Mouse (Mus musculus) kidney, adult 9 months (tissue): ENCODE data around the gene Tlx3.

Experiments
- DNase-seq: peaks from one replicate; pipeline ENCODE4 v3.0.0; 2022

Gene Tlx3

GRCm38 (mm10) chr11:33203383-33204328 is at the start of gene Tlx3:
Gene Tlx3, minus strand, starts transcription at chr11:33203589.
- DNase-seq, result no peak

DNA sequence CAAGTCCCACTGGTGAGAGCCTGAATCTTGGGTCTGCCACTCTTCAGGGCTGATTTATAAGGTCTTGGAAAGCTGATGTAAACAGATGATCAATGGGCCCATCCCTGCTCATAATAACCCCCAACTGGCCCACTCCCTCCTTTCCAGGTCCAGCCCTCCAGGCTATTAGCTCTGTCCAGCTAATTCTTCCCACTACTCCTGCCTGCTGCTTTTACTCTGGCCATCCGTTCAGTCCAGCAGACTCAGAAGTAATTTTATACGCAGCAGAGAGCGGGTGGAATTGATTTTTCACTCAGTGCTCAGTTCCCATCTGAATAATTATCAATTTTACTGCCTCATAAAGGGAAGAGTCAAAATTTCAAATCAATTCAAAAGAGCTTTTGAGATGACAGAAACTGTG is 36.9 kb upstream of the Tlx3 start:
- DNase-seq, result no peak

DNA sequence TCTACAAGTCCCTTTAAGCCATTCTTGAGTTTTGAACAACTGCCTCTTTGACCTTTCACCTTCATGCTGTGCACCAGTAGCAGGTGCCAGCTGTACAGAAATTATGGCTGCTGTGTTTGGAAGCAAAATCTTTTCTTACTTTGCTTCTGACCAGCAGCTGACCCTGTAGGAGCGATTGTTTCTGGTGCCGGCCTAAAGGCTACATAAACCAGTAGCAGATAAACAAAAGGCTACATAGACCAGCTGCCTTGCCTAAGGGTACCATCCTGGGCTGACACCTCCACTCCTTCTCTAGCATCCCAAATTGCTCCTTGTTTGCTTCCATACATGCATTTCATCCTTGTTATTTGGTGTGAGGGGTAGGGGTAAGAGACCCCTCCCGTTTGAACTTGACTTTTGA is 30.7 kb upstream of the Tlx3 start:
- DNase-seq, result no peak

DNA sequence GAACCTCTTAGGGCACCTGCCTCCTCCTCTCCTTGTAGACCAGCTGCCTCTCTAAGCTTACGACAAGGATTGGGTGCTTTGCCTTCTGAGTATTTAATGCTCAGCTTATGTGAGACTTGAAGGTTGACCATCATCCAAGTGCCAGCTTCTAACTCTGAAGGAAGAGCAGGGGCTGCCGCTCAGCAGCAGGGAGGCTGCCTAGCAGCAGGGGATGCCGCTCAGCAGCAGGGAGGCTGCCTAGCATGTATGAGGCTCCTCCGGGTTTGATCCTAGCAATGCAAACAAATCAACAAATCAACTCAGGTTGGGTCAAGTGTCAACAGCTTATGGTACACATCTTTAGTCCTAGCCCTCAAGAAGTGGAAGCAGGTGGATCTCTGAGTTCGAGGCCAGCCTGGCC is 28.7 kb upstream of the Tlx3 start:
- DNase-seq, result no peak

DNA sequence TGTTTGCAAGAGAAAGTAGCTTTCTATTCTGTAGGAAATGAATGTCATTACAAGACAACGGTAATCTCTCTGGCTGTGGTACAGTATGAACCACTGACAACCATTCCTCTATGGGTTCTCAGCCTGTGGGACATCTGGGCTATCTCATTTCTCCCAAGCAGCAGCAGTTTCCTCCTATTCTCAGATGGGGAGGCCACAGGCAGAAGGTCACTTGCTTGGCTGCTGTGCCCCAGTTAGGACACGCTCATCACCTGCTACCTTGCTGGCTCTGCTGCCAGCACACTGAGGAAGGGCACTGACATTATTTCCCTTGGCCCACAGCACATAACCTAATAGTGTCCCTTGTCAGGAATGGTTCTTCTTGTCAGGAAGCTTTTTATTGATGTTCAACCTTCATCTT is 24.8 kb upstream of the Tlx3 start:
- DNase-seq, result no peak

GRCm38 (mm10) chr11:33226516-33226915 is 23.1 kb upstream of the Tlx3 start:
- DNase-seq, result no peak

DNA sequence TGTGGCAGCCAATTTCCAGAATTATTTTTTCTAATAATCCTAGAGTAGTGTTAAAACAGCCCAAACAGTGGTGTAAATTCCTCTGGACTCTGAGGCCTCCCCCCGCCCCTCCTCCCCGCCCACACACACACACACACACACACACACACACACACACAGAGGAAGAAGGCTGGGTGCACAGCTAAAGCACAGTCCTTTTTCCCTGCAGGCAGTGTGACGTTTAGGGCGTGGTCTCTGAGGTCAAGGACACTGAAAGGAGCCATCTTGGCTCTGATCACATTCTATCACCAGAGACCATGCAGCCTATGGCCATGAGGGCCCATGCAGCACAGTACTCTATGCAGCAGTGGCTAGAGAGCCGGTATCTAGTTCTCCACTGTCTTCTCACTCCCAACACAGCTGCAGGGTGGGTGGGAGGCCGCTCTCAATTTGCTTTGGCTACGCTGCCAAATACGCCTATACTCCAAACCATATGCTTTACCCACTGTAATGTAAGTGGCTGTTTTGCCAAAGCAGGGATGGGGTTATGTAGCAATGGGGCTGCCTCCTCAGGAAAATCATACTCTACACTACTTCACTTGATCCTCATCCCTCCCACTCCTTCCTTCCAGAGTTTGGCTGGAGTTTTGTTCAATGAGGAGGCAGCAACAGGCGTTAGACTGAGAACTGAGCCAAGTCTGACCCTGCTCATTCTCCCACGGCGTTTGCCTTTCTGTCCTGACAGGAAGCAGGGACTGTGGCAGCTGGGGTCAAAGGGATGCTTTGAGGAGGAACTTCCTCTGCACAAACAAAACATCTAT is 18.4 kb upstream of the Tlx3 start:
- no peak for DNase-seq

DNA sequence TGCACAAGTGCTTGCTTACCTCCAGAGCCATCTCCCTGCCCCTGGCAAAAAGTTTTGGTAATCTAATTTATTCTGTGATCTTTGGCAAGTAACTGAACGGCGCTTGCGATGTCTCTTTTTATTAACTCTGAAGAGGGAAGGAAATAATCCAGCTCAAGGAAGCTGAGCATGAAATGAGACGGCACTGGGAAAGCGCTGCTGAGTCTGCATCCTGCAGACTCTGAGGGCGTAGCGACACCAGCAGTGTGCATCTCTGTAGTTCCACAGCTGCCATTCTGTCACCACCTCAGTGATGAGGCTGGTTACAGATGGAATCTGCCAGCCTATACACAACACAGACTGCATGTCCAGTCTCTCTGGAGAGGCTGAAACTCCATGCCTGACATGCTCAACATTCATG is 17.4 kb upstream of the Tlx3 start:
- no peak for DNase-seq

DNA sequence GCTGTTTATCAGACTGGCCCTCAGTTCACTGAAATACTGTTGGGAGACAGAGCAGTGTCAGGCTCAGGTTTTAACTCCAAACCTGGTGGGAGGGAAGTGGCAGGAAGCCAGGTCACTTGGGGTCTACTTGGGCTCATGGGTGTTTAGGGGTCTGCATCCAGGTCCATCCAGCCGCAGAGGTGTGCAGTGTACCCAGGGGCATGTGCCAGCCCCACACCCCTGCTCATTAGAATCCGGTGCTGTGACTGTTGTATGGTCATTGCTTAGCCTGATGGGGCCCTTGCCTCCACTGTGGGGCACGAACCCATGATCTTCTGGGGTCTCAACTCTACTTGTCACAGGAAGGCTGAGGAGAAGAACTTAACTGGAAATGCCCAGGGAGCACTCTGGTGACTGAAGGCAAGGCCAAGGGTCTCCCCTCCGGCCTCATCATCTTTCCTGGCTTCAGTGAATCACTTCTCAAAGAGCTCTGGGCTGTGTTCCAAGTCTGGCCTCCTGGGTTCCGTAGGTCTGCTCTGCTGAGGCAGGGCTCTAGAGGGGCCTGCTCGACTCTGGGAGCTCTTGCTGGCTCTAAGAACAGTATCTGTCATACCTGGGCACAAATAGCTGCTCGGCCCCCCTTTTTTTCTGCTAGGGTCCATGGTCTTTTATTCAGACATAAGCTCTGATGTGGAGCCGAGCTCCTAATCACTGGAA is 14.1 kb upstream of the Tlx3 start:
- DNase-seq, result no peak

DNA sequence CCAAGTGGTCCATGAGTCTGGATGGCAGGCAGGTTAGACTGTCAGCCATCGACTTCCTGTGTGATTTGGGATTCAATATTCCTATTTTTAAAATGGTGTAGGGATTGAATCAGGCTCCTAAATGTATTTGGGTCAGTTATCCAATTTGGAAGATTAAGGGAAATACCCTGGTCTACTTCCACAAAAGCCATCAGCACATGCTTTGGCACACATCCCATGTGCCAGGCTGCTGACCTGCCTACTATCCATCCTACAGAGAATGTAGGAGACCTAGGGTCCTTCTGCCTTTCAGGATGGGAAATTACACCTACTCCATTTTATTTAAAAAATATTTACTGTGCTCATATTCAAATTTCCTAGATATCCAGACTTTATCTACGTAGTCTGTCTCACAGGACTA is 4.0 kb upstream of the Tlx3 start:
- DNase-seq, result no peak

DNA sequence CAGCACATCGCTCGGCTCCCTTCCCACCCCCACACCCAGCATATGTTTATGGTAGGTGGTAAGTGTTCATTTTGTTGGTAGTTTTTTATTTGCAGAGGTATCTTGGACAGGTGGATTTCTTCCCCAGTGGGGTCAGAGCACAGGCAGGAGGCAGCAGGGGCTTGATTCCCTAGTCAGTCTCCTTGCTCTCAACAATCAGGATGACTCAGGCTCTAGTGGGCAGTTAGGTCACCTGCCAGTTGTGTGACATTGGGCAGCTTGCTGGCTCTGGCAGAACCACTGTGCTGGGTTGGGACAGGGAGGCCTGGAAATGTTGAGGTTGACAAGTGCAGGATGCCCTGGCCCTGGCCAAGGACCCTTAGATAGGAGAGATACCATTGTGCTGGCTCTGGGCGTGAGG is 1.6 kb upstream of the Tlx3 start:
- no peak for DNase-seq

DNA sequence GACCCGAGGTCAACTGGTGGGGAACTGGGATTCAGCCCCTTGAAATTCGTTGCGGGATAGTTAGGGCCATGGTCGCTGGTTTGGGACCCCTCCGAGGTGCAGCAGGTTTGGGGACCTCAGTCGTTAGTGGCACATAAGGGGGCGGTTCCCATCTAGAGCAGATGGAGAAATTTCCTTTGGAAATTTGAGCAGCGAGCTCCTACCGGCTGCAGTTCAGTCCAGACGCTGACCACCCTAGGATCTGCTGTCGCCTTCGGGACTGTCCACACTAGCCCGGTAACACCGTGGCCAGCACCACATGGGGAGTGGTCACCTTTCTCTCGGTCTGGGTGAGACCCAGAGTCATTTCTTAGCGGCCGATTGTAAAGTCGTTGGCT is 928 bp upstream of the Tlx3 start:
- no peak for DNase-seq

DNA sequence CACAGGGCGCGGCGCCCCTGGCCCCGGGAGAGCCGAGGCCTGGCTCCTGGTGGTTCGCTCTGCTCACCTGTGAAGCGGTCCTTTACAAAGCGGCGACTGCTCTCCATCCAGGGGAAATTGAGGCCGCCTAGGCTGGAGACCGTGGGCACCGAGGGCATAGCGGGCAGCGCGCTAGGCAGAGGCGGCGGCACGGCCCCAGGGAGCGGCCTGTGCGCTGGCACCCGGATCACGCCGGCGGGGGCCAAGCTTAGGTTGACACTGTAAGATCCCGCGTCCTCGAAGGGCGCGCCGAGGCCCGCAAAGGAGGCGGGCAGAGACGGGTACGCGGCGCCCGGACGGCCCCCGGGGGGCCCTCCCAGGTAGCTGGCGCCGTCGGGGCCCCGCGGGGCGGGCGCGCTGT is 417 bp downstream of the Tlx3 start:
- no peak for DNase-seq

DNA sequence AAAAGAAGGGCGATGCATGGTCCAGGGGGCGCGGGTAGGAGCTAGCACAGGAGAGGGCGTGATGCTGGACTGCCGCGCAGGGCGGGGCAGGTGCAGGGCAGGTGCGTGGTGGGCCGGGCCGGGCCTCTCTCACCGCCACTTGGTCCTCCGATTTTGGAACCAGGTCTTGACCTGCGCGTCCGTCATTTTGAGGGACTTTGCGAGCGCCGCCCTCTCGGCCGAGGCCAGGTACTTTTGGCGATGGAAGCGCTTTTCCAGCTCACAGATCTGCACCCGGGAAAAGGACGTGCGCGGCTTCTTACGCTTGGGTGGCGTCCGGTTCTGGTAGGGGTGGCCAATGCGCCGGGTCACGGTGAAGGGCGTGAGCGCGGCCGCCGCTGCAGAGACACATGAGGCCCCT is 1.1 kb downstream of the Tlx3 start:
- DNase-seq, result no peak

DNA sequence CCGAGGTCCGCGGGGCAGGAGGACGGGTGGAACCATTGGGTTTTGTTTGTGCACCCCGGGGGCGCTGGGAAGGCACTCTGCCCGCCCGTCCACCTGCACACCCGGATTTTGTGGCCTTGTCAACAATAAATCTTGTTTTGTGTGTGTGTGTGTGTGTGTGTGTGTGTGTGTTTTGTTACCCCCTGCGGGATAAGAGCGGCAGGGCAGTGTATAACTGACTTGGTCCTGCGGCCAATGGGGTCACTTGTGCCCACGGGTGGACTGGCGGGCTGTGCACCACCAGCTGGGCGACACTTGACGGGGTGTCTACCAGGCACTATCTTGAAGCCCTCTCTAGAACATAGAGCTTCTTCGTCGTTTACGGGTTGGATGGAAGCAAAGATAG is 1.8 kb downstream of the Tlx3 start:
- DNase-seq, result no peak

DNA sequence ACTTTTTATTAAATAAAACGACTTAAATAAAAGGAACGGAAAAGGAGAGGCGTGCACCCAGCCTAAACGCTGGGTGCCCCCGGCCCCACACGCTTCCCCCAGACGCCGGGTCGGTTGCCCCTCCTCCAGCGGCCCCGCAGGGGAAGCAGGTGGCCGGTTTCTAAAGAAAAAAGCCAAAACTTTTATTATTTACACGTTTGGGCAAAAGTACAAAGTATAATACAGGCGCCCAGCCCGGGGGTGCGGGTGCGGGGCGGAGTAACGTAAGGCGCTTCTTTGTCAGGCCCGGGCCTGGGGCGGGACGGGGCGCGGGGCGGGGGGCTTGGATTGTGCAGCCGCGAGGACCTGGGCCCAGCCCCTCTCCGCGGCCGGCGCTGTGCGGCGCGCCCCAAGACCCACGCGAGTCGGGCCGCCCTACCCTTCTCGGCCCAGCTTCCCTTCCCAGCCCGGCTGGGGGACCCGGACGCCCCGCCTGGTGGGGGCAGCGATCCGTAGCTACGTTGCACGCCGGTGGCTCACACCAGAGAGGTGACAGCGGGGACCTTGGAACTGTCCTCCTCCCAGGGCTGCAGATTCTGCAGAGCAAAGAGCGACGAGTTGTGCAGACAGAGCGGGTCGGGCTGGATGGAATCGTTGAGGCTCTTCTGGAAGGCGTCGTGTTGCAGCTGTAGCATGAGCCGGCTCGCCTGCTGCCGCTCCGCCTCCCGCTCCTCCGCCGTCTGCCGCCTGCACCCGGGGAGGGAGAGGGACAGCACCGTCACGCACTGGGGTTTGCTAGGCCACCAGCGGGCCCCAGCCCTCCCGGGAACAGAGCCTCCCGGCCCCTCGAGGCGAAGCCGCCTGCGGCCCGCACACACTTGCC is 2.4 kb downstream of the Tlx3 start:
- peak; percentile 10 for DNase-seq

- peak; percentile 6 for DNase-seq
Observed at GRCm38 (mm10) chr11:33199906-33200763, 3.3 kb downstream of the Tlx3 start.

DNA sequence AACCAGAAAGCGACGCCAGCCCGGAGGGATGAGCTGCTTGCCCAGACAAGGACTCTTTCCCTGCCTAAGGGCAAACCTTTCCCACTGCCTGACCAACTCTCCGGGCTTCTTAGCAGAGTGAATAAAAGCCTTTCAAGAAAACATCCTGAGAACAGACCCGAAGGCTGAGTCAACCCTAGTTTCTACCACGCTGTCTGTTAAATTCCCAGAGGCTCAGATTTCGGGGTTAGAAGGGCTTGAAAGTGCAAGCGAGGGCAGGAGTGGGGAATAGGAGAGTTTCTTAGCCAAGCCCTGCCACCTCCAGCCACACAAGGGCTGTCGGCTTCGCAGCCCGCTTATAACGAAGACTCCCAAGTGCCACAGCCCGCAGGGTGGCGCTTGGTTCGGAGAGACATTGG is 4.3 kb downstream of the Tlx3 start:
- no peak for DNase-seq

DNA sequence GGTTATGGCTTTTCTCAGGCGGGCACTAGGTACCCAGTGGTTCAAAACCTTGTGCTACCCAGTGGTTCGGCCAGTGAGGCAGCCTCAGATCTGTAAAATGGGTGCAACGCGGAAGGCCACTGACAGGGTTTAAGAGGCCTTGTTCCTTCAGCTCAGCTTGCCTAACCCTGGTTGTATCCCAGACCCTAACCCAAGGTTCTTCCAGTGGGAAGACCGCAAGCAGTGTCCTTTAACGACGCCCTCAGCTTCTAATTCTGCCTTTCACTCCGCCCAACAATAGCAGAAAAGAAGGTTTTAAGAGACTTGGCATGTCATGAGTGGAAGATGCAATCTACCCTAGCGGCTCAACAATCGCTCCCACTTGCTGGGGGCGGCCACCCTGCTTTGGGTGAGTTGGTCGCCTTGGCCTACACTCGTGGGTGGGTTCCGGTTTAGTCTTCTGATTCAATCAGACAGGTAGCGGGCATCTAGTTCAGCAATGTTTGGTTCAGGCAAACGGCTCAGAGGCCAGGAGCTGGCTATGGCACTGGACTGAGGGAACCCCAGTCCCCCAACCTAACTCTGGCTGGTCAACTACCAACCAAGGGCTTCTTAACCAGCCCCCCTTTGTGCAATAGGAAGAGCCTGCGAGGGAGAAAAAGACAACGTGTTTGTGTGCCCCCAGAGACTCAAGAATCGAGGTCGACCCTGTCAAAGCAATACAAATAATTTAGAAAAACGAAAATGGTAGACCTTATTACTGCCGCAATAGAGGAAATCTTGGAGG is 4.9 kb downstream of the Tlx3 start:
- no peak for DNase-seq

- DNase-seq, result no peak
Observed at GRCm38 (mm10) chr11:33197673-33198072, 5.7 kb downstream of the Tlx3 start.

DNA sequence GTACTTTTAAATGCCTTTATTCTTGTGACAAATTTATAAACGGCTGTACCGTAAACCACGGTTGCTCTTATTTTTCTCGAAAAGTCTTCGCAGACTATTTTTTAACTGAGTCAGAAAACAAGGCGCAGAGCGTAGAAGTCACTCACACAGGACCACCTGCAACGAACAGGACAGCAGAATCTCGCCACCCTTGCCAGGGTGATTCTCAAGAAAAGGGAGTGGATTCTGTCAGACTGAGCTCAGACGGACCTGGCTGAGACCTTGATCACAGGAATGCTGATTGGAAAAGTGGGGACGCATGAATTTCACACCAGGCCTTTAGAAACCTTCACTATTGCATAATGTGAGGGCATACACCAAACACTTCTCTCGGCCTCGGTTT is 6.3 kb downstream of the Tlx3 start:
- no peak for DNase-seq
